Mouse (Mus musculus) G1E (cell line): Measurements from ENCODE around the gene Kcnj11.

Experiments used
- CTCF ChIP-seq: IDR thresholded peaks from 2 replicates; pipeline ENCODE4 v1.5.1; 2012; ENCODE audit warnings: low read depth, low read length, inconsistent platforms, mixed read lengths
- GATA1 ChIP-seq: IDR thresholded peaks from 2 replicates; pipeline ENCODE4 v1.6.1; 2012; ENCODE audit warnings: borderline replicate concordance, low read length, inconsistent platforms, mixed read lengths
- GATA2 ChIP-seq: IDR thresholded peaks from 2 replicates; pipeline ENCODE4 v1.6.1; 2012; ENCODE audit warnings: low read depth, low read length, inconsistent platforms, borderline replicate concordance
- POLR2AphosphoS5 ChIP-seq: IDR thresholded peaks from 2 replicates; pipeline ENCODE4 v1.6.1; 2012; ENCODE audit warnings: low read depth, low read length, inconsistent platforms; ENCODE audit not compliant: insufficient replicate concordance
- TAL1 ChIP-seq: conservative IDR thresholded peaks from 2 replicates; pipeline ENCODE4 v1.6.1; 2012; ENCODE audit warnings: low read depth, low read length, inconsistent platforms, mixed read lengths

DNA sequence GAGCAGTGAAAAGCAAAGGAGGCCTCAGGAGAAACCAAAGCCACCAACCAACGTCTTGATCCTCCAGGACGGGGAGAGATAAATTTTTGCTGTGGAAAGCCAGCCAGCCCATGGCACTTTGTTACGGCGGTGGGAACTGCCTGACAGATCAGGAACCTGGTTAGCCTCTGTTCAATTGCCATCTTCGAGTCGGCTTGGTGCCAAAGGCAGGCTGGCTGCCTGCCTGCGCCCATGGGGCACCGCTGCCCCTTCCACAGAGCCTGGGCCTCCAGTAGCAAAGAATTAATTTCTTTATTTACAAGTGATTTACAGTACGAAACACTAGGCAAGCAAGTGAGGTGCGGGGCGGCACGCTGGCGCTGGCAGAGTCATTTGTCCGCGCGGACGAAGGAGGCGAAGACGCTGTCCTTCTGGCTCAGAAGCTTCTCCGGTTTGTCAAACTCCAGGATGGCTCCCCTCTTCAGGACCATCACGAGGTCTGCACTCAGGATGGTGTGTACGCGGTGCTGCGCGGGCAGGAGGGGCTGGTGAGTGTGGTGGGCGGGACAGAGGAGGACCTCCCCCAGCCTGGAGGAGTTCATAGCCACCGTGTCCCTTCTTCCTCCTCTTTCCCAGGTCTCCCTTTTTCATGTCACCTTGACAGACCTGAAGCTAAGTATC, 3.8 kb upstream of the Kcnj11 start:
- TF ChIP-seq CTCF (no peak), GATA2 (no peak), TAL1 (no peak), GATA1 (no peak), POLR2AphosphoS5 (no peak)
